Mouse (Mus musculus) midbrain, embryonic 12.5 days (tissue): ENCODE measurements at regions not wholly inside any gene's neighbourhood (a gene's known extent, or its start where the extent isn't known, plus 50 kb on each side); places are given as distances from the start of the nearest gene placed in this dataset.
"Not testable (repeated sequence)": the region's sequence is repeated elsewhere in the genome, so short reads cannot be mapped to it uniquely, and the experiment has no call there.

Experiments used
- ATAC-seq: fragments of 200-750 bp; cut with Nextera tagmentation; 2 replicates; pipeline ENCODE4 v1.8.0; 2017; ENCODE audit warnings: low read depth, moderate TSS enrichment, moderate library complexity; ENCODE audit not compliant: low FRiP score
- H3K27ac ChIP-seq: fragments of 300-500 bp; sonication (generic); replicated peaks from 2 replicates; pipeline ENCODE4 v1.5.1; 2016; ENCODE audit warnings: mild to moderate bottlenecking
- H3K27me3 ChIP-seq: fragments of 300-500 bp; sonication (generic); 2 replicates; pipeline ENCODE4 v1.6.1; 2016; ENCODE audit warnings: mild to moderate bottlenecking
- H3K36me3 ChIP-seq: fragments of 300-500 bp; sonication (generic); 2 replicates; pipeline ENCODE4 v1.6.1; 2016
- H3K4me1 ChIP-seq: fragments of 300-500 bp; sonication (generic); 2 replicates; pipeline ENCODE4 v1.6.1; 2016
- H3K4me2 ChIP-seq: fragments of 300-500 bp; sonication (generic); replicated peaks from 2 replicates; pipeline ENCODE4 v1.6.1; 2016; ENCODE audit warnings: mild to moderate bottlenecking, moderate library complexity
- H3K4me3 ChIP-seq: fragments of 300-500 bp; sonication (generic); 2 replicates; pipeline ENCODE4 v1.5.1; 2016; ENCODE audit warnings: mild to moderate bottlenecking
- H3K9ac ChIP-seq: fragments of 300-500 bp; sonication (generic); replicated peaks from 2 replicates; pipeline ENCODE4 v1.6.1; 2016; ENCODE audit warnings: mild to moderate bottlenecking, moderate library complexity
- H3K9me3 ChIP-seq: fragments of 300-500 bp; sonication (generic); 2 replicates; pipeline ENCODE4 v1.6.1; 2016; ENCODE audit warnings: mild to moderate bottlenecking
- WGBS: fragments of 180-500 bp; shearing (Covaris S2); methylation state at CpG from one replicate; pipeline ENCODE4 v1.1.7; 2016; 5-methylcytosine and 5-hydroxymethylcytosine counted together

- ATAC-seq = no peak
- Histone ChIP-seq H3K9ac (no peak overlapping the region), H3K36me3 (no peaks in the 10 kb centered on the region), H3K9me3 (no peaks in the 10 kb centered on the region), H3K27me3 (no peaks in the 10 kb centered on the region), H3K4me2 (no peak overlapping the region), H3K4me3 (no peak overlapping the region), H3K27ac (no peak overlapping the region), H3K4me1 (no peaks in the 10 kb centered on the region)
- WGBS = 82% methylated on average over 3 of the region's 3 CpGs
These were observed 830.2 kb downstream of the Rab28 start for GRCm38 (mm10) chr5:40877756-40878155.

- H3K27me3 ChIP-seq, H3K36me3 ChIP-seq, H3K4me3 ChIP-seq, H3K4me2 ChIP-seq, H3K27ac ChIP-seq, H3K4me1 ChIP-seq, H3K9ac ChIP-seq, ATAC-seq, H3K9me3 ChIP-seq: not testable (repeated sequence)
- 91% methylated on average over 7 of the region's 7 CpGs for WGBS
These were observed 845.6 kb downstream of the Rab28 start for GRCm38 (mm10) chr5:40862349-40862748.
